In the genomic region with DNA sequence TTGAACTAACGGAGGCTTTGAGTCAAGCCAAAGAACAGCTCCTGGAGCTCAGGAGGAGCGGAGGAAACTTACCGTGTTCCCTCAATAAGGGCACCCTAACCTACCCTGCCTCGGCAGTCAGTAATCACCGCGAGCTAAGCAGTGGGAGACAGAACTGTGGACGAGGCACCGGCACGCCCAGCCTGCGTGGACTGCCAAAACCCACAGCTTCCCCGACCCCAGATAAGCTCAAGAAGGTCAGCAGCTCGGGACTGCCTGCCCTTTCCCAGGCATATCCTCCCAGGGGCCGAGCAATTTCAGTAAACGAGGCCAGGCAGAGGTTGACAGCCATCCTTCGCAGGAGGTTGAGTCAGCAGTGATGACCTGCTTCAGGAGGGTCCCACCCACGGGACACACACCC, we compare ENCODE assay signal across 10 mouse cellular contexts.
A peak's percentile ranks its signal among the peaks of the same experiment; 100 is the strongest.
DNase-seq lines count a peak whose midpoint lies in the region; ATAC-seq lines count a peak whose summit lies in the region.
"Had no signal": no experiment of that assay in that cellular context is flagged by ENCODE, and none has a peak within 500 bp of the region (broad histone marks: within the 10 kb centered on the region; RNA-seq: fewer than 3 reads in every experiment).

No protein-coding gene starts in this region.

- no peaks in the 10 kb centered on the region for H3K9me3 ChIP-seq in liver, embryonic 12.5 days (replicated peaks)

- H3K4me1 ChIP-seq in liver, embryonic 12.5 days, result no peaks in the 10 kb centered on the region

- H3K4me2 ChIP-seq in liver, embryonic 12.5 days, result no peak overlapping the region

- no peak overlapping the region for H3K9ac ChIP-seq in liver, embryonic 12.5 days

- peak; percentile 20 for DNase-seq in embryo, embryonic 10 days (ENCODE audit: low spot score)
- no peak for DNase-seq in embryo, embryonic 11 days
- peak; percentile 70 for DNase-seq in ovary, adult 18-20 months (ENCODE audit: low spot score)
- no peak for DNase-seq in ovary, postnatal 14 days (ENCODE audit: low spot score)
- DNase-seq in heart, postnatal 36 days, result peak; percentile 53 to 62
- no peak for DNase-seq in layer of hippocampus, postnatal 10 days (ENCODE audit: low spot score in 2 of 2)
- DNase-seq in cerebellum, adult 9-11 months, result no peak
- DNase-seq: B cell, adult 2 months; cerebellum, adult 8-10 months had no signal

- intact Hi-C loops in heart, postnatal 36 days (cut with DNase I), result no loop called here

- no peak overlapping the region for H3K27ac ChIP-seq in liver, embryonic 12.5 days

- ATAC-seq in liver, embryonic 12.5 days, result no peak

- H3K27me3 ChIP-seq in liver, embryonic 12.5 days (replicated peaks), result no peaks in the 10 kb centered on the region

- H3K36me3 ChIP-seq in liver, embryonic 12.5 days, result no peaks in the 10 kb centered on the region

- WGBS in liver, embryonic 12.5 days (ENCODE audit: insufficient replicate concordance), result 29% methylated on average over 16 of the region's 16 CpGs

- no peak overlapping the region for H3K4me3 ChIP-seq in liver, embryonic 12.5 days

Comparison
In these comparisons a context has a peak if more than half of its experiments do, and no peak if none do; other contexts are left out.
1. DNase-seq: peak in embryo, embryonic 10 days (single experiment), ovary, adult 18-20 months (single experiment) and heart, postnatal 36 days (2 of 2); none in embryo, embryonic 11 days (single experiment), ovary, postnatal 14 days (single experiment), layer of hippocampus, postnatal 10 days (0 of 2) and cerebellum, adult 9-11 months (single experiment).